Comparison of ENCODE assay signal across 18 mouse cellular contexts in the genomic region with DNA sequence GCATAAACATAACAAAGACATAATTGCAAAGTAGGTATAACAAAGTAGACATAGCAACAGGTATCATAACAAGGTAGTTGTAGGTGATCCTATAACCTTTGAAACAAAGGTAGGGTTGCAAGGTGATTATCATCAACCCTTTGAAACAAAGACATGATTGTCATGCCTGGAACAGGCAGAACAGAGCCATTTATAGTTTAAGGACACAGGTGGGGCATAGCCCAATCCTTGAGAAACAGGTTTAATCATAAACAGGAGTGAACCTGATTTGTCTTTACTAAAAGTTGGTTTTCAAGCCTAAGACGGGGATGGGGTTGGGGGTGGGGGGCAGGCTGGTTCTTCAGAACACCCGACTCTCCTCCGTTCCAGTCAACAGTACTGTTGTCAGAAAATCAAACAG. TPM values are rescaled to one million over a fixed set of nuclear protein-coding genes. Genes with fewer than 3 reads are reported as not detected.
"Had no signal": no experiment of that assay in that cellular context is flagged by ENCODE, and none has a peak within 500 bp of the region (broad histone marks: within the 10 kb centered on the region; RNA-seq: fewer than 3 reads in every experiment).

No protein-coding gene starts in this region.

- DNase-seq: kidney, adult 11 months; liver, embryonic 13.5 days; lung, adult 2 months; thymus, adult 2 months; thymus, postnatal 14 days; thymus, postnatal 4 days had no signal

- H3K4me3 ChIP-seq: left cerebral cortex, adult 2 months; liver, embryonic 13.5 days; megakaryocyte, embryonic 14.5 days; midbrain, embryonic 10.5 days; midbrain, embryonic 13.5 days; myocyte; neural tube, embryonic 13.5 days had no signal

- H3K4me2 ChIP-seq: liver, embryonic 13.5 days; midbrain, embryonic 13.5 days; neural tube, embryonic 13.5 days had no signal

- H3K36me3 ChIP-seq: liver, embryonic 13.5 days; midbrain, embryonic 10.5 days; midbrain, embryonic 13.5 days; neural tube, embryonic 13.5 days had no signal

- H3K9me3 ChIP-seq: liver, embryonic 13.5 days; midbrain, embryonic 10.5 days; midbrain, embryonic 13.5 days; neural tube, embryonic 13.5 days had no signal

- ATAC-seq: midbrain, embryonic 16.5 days had no signal

- H3K9ac ChIP-seq: liver, embryonic 13.5 days; midbrain, embryonic 13.5 days; neural tube, embryonic 13.5 days had no signal

- H3K27ac ChIP-seq: left cerebral cortex, adult 2 months; liver, embryonic 13.5 days; midbrain, embryonic 10.5 days; midbrain, embryonic 13.5 days; neural tube, embryonic 13.5 days; stomach, postnatal 0 days had no signal

- H3K4me1 ChIP-seq: liver, embryonic 13.5 days; megakaryocyte, embryonic 14.5 days had no signal

- H3K27me3 ChIP-seq: liver, embryonic 13.5 days; megakaryocyte, embryonic 14.5 days; midbrain, embryonic 13.5 days; neural tube, embryonic 13.5 days had no signal

RNA-seq across cellular contexts. Expression of a gene that starts 13.2 kb away (rescaled TPM):
- polyA plus RNA-seq: liver, adult 2 months; liver, embryonic 16.5 days; myocyte; small intestine, adult 2 months; spleen, adult 2 months had no signal
